Mouse (Mus musculus) kidney, adult 2 months (tissue): ENCODE data around the gene Lgals9.

Source experiments
- CTCF ChIP-seq: fragments of 200-500 bp; conservative IDR thresholded peaks from 2 replicates; pipeline ENCODE4 v1.5.1; 2011; ENCODE audit warnings: low read depth, mild to moderate bottlenecking, control low read depth, low read length, moderate library complexity, mixed read lengths; ENCODE audit not compliant: insufficient read depth, insufficient read length
- POLR2A ChIP-seq: fragments of 200-500 bp; IDR thresholded peaks from one replicate; pipeline ENCODE4 v1.6.1; 2011; ENCODE audit warnings: low read depth, low read length, control low read depth

DNA sequence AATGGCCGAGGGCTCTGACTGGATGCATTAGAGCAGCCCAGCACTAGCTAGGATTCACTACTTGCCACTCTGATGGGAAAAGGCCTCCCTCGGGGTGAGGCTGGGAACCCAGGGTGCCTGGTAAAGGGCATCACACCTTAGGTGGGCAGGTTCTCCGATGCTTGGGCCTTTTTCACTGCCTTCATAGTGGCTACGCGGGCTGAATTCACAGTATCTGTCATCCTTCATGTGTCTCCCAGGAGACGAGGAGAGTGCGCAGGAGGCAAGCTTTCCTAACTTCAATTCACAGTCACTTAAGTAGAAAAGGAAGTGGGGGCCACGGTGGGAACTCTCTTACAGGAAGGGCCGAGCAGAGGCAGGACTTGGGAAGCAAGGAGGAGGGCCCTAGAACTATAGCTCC is 29.1 kb upstream of the Lgals9 start:
- TF ChIP-seq CTCF (no peak), POLR2A (no peak)
